Mouse (Mus musculus): ENCODE results near the gene Ms4a10.

Gene Ms4a10

GRCm38 (mm10) chr19:10918321-10918991 is 56.0 kb downstream of the Ms4a10 start:
- DNase-seq (ENCODE audit: extremely low spot score, low spot score) = no peak

GRCm38 (mm10) chr19:10916506-10916905 is 58.0 kb downstream of the Ms4a10 start:
- DNase-seq (ENCODE audit: extremely low spot score, low spot score) = no peak

- DNase-seq (ENCODE audit: extremely low spot score, low spot score) = no peak
These were observed 59.6 kb downstream of the Ms4a10 start for GRCm38 (mm10) chr19:10914870-10915269.

GRCm38 (mm10) chr19:10914291-10914690 is 60.2 kb downstream of the Ms4a10 start:
- DNase-seq (ENCODE audit: extremely low spot score, low spot score) = no peak
